Mouse (Mus musculus) liver, postnatal 0 days (tissue): ENCODE data around the gene Arl5b. TPM values are rescaled to one million over a fixed set of nuclear protein-coding genes. Genes with fewer than 3 reads are reported as not detected.

Source experiments
- ATAC-seq: fragments of 200-750 bp; cut with Nextera tagmentation; 2 replicates; pipeline ENCODE4 v1.8.0; 2017; ENCODE audit warnings: mild to moderate bottlenecking, moderate library complexity
- DNase-seq: peaks from one replicate; pipeline ENCODE4 v3.0.0-alpha.2; 2016
- H3K27ac ChIP-seq: fragments of 300-500 bp; sonication (generic); 2 replicates; pipeline ENCODE4 v1.5.1; 2014; ENCODE audit warnings: antibody characterized with exemption, moderate library complexity, mild to moderate bottlenecking, low read depth
- H3K27me3 ChIP-seq: fragments of 300-500 bp; sonication (generic); 2 replicates; pipeline ENCODE4 v1.6.1; 2014; ENCODE audit warnings: low read length, control low read depth, mixed read lengths; ENCODE audit not compliant: insufficient read depth
- H3K36me3 ChIP-seq: fragments of 300-500 bp; sonication (generic); replicated peaks from 2 replicates; pipeline ENCODE4 v1.6.1; 2014; ENCODE audit warnings: mild to moderate bottlenecking, control low read depth, low read length, moderate library complexity, mixed read lengths; ENCODE audit not compliant: insufficient read depth
- H3K4me1 ChIP-seq: fragments of 300-500 bp; sonication (generic); 2 replicates; pipeline ENCODE4 v1.6.1; 2014; ENCODE audit warnings: antibody characterized with exemption, mild to moderate bottlenecking, control low read depth; ENCODE audit not compliant: insufficient read depth
- H3K4me2 ChIP-seq: fragments of 300-500 bp; sonication (generic); 2 replicates; pipeline ENCODE4 v1.6.1; 2014; ENCODE audit warnings: low read depth, mild to moderate bottlenecking, low read length, moderate library complexity, mixed read lengths
- H3K4me3 ChIP-seq: fragments of 300-500 bp; sonication (generic); 2 replicates; pipeline ENCODE4 v1.5.1; 2014; ENCODE audit warnings: low read depth, low read length
- H3K9ac ChIP-seq: fragments of 300-500 bp; sonication (generic); replicated peaks from 2 replicates; pipeline ENCODE4 v1.6.1; 2014; ENCODE audit warnings: mild to moderate bottlenecking, moderate library complexity
- H3K9me3 ChIP-seq: fragments of 300-500 bp; sonication (generic); 2 replicates; pipeline ENCODE4 v1.6.1; 2016; ENCODE audit warnings: mild to moderate bottlenecking, control low read depth, low read length, mixed read lengths
- CTCF ChIP-seq: sonication (generic); IDR thresholded peaks from 2 replicates; pipeline ENCODE4 v1.5.1; 2016; ENCODE audit warnings: antibody characterized with exemption, low read depth
- EP300 ChIP-seq: IDR thresholded peaks from 2 replicates; pipeline ENCODE4 v1.6.1; 2016; ENCODE audit warnings: antibody characterized with exemption, low read depth, mild to moderate bottlenecking
- whole genome bisulfite sequencing: fragments of 180-500 bp; shearing (Covaris S2); extraction: QIAGEN DNeasy Blood & Tissue Kit; methylation state at CpG from one replicate; pipeline ENCODE4 v1.1.7; 2014; ENCODE audit not compliant: insufficient replicate concordance; 5-methylcytosine and 5-hydroxymethylcytosine counted together
- polyA plus RNA-seq: library from polyadenylated mRNA; unstranded; fragments of >200 nt; fragmentation: Nextera tagmentation; extraction: Ambion mirVana; gene quantifications from 2 replicates; pipeline ENCODE4 v1.2.1, GENCODE M21; 2015

Gene Arl5b
- polyA plus RNA-seq, 1 experiment from 2014 or later, result 9.1 TPM

DNA sequence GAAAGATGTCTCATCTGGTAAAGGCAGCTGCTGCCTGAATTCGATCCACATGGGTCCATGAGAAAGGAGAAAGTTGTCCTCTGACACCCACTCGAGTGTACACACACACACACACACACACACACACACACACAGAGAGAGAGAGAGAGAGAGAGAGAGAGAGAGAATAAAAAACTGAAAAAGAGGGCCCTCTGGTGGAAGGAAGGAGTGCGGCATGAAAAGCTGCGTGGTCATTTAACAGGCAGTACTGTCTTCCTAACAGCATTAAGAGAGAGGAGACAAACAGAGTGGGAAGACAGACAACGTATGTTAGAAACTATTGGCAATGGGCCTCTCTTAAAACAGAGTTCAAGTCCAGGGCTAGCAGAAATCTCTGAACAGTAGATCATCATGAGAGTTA is 8.9 kb upstream of the Arl5b start:
- Histone ChIP-seq H3K4me2 (no peak overlapping the region), H3K27ac (no peak overlapping the region), H3K4me1 (no peaks in the 10 kb centered on the region), H3K9ac (no peak overlapping the region), H3K27me3 (no peaks in the 10 kb centered on the region), H3K4me3 (no peak overlapping the region), H3K36me3 (peaks cover 11% of the 10 kb centered on the region; the same call in 1 of the 2 replicates), H3K9me3 (no peaks in the 10 kb centered on the region)
- DNase-seq (no peak), ATAC-seq (no peak)
- WGBS, result 56% methylated on average over 5 of the region's 5 CpGs
- TF ChIP-seq EP300, result no peak
- TF ChIP-seq CTCF, result peak; percentile 58

GRCm38 (mm10) chr2:15054496-15054895 is 5.3 kb downstream of the Arl5b start:
- DNase-seq (no peak), ATAC-seq (no peak; the same call in 1 of the 2 replicates)
- peak overlapping the region; percentile 82 for H3K27ac ChIP-seq
- peak overlapping the region; percentile 86 for H3K4me3 ChIP-seq
- no peak for TF ChIP-seq CTCF
- no peak for TF ChIP-seq EP300
- peak overlapping the region; percentile 79 for H3K9ac ChIP-seq
- H3K4me2 ChIP-seq, result peak overlapping the region; percentile 76
- no peaks in the 10 kb centered on the region for H3K9me3 ChIP-seq
- no peaks in the 10 kb centered on the region for H3K27me3 ChIP-seq
- 27% methylated on average over 10 of the region's 10 CpGs for WGBS
- no peaks in the 10 kb centered on the region for H3K36me3 ChIP-seq
- peaks cover 18% of the 10 kb centered on the region for H3K4me1 ChIP-seq

- peak within 1 kb of the TSS; percentile 86 for H3K4me3 ChIP-seq
- no peaks in the 10 kb centered on the region for H3K9me3 ChIP-seq
- H3K9ac ChIP-seq, result peak within 1 kb of the TSS; percentile 79
- peaks cover 18% of the 10 kb centered on the region for H3K4me1 ChIP-seq
- ATAC-seq (peak; percentile 97), DNase-seq (peak; percentile 99)
- peak within 1 kb of the TSS; percentile 82 for H3K27ac ChIP-seq
- WGBS, result under 1% methylated on average over 72 of the region's 75 CpGs
- H3K36me3 ChIP-seq, result no peaks in the 10 kb centered on the region
- H3K27me3 ChIP-seq, result no peaks in the 10 kb centered on the region
- TF ChIP-seq CTCF (peak; percentile 63), EP300 (no peak)
- H3K4me2 ChIP-seq, result peak within 1 kb of the TSS; percentile 76
These were observed 5.9 kb downstream of the Arl5b start, which contains the start of gene Nsun6 for GRCm38 (mm10) chr2:15054945-15055637. Gene Nsun6 (minus strand): TSS chr2:15055069.

DNA sequence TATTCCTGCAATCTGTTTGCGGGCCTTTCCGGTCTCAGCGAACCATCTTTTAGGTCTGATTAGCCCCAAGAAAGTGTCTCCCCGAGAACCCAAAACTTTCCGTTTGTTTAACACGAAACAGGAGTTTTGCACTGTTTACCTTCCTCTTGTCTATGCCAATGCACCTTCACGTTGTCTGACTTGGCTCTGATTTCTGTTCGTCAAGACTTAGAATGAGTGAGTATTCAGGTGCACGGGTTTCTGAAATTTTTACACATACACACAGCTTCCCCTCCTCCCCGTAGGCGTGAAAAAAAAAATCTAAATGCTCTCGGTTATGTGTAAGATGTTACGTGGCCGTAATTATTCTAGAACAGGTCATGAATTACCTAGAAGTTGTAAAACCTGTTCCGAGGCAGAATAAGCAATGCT is 6.6 kb downstream of the Arl5b start:
- Histone ChIP-seq H3K27ac (peak overlapping the region; percentile 82), H3K27me3 (no peaks in the 10 kb centered on the region), H3K9me3 (no peaks in the 10 kb centered on the region), H3K4me1 (peaks cover 18% of the 10 kb centered on the region), H3K4me3 (peak overlapping the region; percentile 86), H3K4me2 (peak overlapping the region; percentile 76), H3K9ac (peak overlapping the region; percentile 79), H3K36me3 (no peaks in the 10 kb centered on the region)
- ATAC-seq (no peak), DNase-seq (no peak)
- under 1% methylated on average over 15 of the region's 15 CpGs for WGBS
- TF ChIP-seq CTCF (no peak), EP300 (no peak)

DNA sequence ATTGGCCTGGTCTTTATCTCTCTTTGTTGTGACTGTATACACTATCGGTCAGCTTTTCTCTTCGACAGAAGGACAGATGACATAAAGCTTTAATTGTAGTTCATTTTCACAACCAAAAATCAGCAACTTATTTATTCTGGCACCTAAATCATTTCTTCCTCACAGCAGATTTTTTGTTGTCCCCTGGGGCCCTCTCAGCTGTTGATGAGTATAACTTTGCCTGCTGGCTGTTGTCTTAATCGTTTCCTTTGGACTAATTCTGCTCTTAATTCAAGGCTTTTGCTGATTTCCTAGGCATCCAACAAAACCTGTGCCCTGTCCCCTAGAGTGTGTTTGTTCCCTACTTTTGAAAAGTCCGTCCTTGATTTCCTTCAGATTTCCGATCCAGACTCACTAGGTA is 9.0 kb downstream of the Arl5b start:
- 79% methylated on average over 5 of the region's 5 CpGs for WGBS
- TF ChIP-seq CTCF (no peak), EP300 (no peak)
- DNase-seq, result no peak
- no peaks in the 10 kb centered on the region for H3K27me3 ChIP-seq
- H3K4me3 ChIP-seq, result no peak overlapping the region
- no peak overlapping the region for H3K4me2 ChIP-seq
- no peak overlapping the region for H3K27ac ChIP-seq
- no peak for ATAC-seq
- H3K36me3 ChIP-seq, result no peaks in the 10 kb centered on the region
- no peaks in the 10 kb centered on the region for H3K9me3 ChIP-seq
- H3K4me1 ChIP-seq, result peaks cover 18% of the 10 kb centered on the region
- no peak overlapping the region for H3K9ac ChIP-seq

GRCm38 (mm10) chr2:15060856-15061255 is 11.7 kb downstream of the Arl5b start:
- Histone ChIP-seq H3K9ac (no peak overlapping the region), H3K27ac (no peak overlapping the region), H3K36me3 (no peaks in the 10 kb centered on the region), H3K4me3 (no peak overlapping the region), H3K4me2 (no peak overlapping the region), H3K9me3 (no peaks in the 10 kb centered on the region), H3K4me1 (peaks cover 25% of the 10 kb centered on the region), H3K27me3 (no peaks in the 10 kb centered on the region)
- no peak for TF ChIP-seq EP300
- TF ChIP-seq CTCF, result no peak
- 84% methylated on average over 3 of the region's 3 CpGs for WGBS
- no peak for DNase-seq
- no peak for ATAC-seq
